Mouse (Mus musculus) ovary, adult 18-20 months (tissue): ENCODE data around the gene Cyth1.

ENCODE experiments used
- DNase-seq: peaks from one replicate; pipeline ENCODE4 v3.0.0; 2022; ENCODE audit warnings: low spot score, mixed read lengths

The Cyth1 gene

GRCm38 (mm10) chr11:118223416-118224067, 24.9 kb downstream of the Cyth1 start:
- DNase-seq: no peak

GRCm38 (mm10) chr11:118222917-118223316, 25.5 kb downstream of the Cyth1 start:
- no peak for DNase-seq

- no peak for DNase-seq
Observed at GRCm38 (mm10) chr11:118222351-118222885, 26.0 kb downstream of the Cyth1 start.

- DNase-seq: no peak
Observed at GRCm38 (mm10) chr11:118220561-118221262, 27.7 kb downstream of the Cyth1 start.

GRCm38 (mm10) chr11:118219066-118219465, 29.3 kb downstream of the Cyth1 start:
- no peak for DNase-seq

GRCm38 (mm10) chr11:118216468-118216867, 31.9 kb downstream of the Cyth1 start:
- no peak for DNase-seq

GRCm38 (mm10) chr11:118215928-118216458, 32.4 kb downstream of the Cyth1 start:
- DNase-seq: no peak

- no peak for DNase-seq
Observed at GRCm38 (mm10) chr11:118212636-118213112, 35.7 kb downstream of the Cyth1 start.

GRCm38 (mm10) chr11:118211749-118212635, 36.4 kb downstream of the Cyth1 start:
- no peak for DNase-seq

- no peak for DNase-seq
Observed at GRCm38 (mm10) chr11:118210962-118211361, 37.4 kb downstream of the Cyth1 start.

GRCm38 (mm10) chr11:118210116-118210515, 38.3 kb downstream of the Cyth1 start:
- no peak for DNase-seq

- DNase-seq: no peak
Observed at GRCm38 (mm10) chr11:118209376-118209775, 39.0 kb downstream of the Cyth1 start.

- DNase-seq: no peak
Observed at GRCm38 (mm10) chr11:118208672-118209272, 39.6 kb downstream of the Cyth1 start.

GRCm38 (mm10) chr11:118207424-118208033, 40.9 kb downstream of the Cyth1 start:
- DNase-seq: no peak

- DNase-seq: no peak
Observed at GRCm38 (mm10) chr11:118206267-118206666, 42.1 kb downstream of the Cyth1 start.

GRCm38 (mm10) chr11:118203469-118203868, 44.9 kb downstream of the Cyth1 start:
- DNase-seq: no peak

- peak; percentile 50 for DNase-seq
Observed at GRCm38 (mm10) chr11:118202410-118203233, 45.8 kb downstream of the Cyth1 start.

GRCm38 (mm10) chr11:118201833-118202409, 46.5 kb downstream of the Cyth1 start:
- peak; percentile 13 for DNase-seq
